In the genomic region with DNA sequence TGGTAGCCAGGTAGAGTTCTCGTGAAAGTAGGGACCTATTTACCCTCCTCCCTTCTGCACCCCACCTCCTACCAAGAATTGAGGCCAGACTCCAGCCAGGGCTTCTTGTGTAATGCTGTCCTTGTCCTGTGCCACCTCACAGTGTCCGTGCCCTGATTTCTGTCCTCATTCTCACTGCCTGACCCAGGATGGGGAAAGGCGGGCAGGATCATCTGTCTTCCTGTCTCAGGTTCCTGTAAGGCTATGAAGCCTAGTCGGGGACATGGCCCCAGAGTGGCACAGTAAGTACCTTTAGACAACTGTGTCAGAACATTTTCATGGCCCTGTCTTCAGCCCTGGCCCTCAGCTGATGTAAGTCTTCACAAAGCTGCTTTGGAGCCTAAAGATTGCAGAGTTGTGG, we compare ENCODE assay signal across 26 mouse cellular contexts. TPM values are rescaled to one million over a fixed set of nuclear protein-coding genes. Genes with fewer than 3 reads are reported as not detected.
DNase-seq lines count a peak whose midpoint lies in the region; ATAC-seq and TF ChIP-seq lines count a peak whose summit lies in the region.
"Had no signal": no experiment of that assay in that cellular context is flagged by ENCODE, and none has a peak within 500 bp of the region (broad histone marks: within the 10 kb centered on the region; RNA-seq: fewer than 3 reads in every experiment).

No protein-coding gene starts in this region.

- peaks cover 18% of the 10 kb centered on the region for H3K4me1 ChIP-seq in heart, postnatal 0 days (ENCODE audit: control insufficient read depth, insufficient read depth)
- H3K4me1 ChIP-seq: forebrain, embryonic 15.5 days; neural tube, embryonic 13.5 days had no signal

- 69% methylated on average over 4 of the region's 4 CpGs for WGBS in heart, postnatal 0 days

- H3K9ac ChIP-seq in heart, postnatal 0 days (replicated peaks; ENCODE audit: low read depth, low read length): no peak overlapping the region
- H3K9ac ChIP-seq: forebrain, embryonic 15.5 days; intestine, embryonic 15.5 days; liver, postnatal 0 days; neural tube, embryonic 13.5 days had no signal

- H3K9me3 ChIP-seq in heart, postnatal 0 days (replicated peaks; ENCODE audit: control insufficient read depth, low read length): no peaks in the 10 kb centered on the region
- H3K9me3 ChIP-seq: embryonic facial prominence, embryonic 10.5 days; forebrain, embryonic 15.5 days; hindbrain, embryonic 10.5 days; intestine, embryonic 15.5 days; limb, embryonic 10.5 days; midbrain, embryonic 10.5 days; neural tube, embryonic 13.5 days had no signal

- H3K4me3 ChIP-seq in heart, postnatal 0 days (ENCODE audit: low read depth, low read length): no peak overlapping the region
- H3K4me3 ChIP-seq: embryonic facial prominence, embryonic 10.5 days; forebrain, embryonic 15.5 days; hindbrain, embryonic 10.5 days; intestine, embryonic 15.5 days; layer of hippocampus, adult 2 months; limb, embryonic 10.5 days; midbrain, embryonic 10.5 days; myocyte; neural tube, embryonic 13.5 days had no signal

- no peaks in the 10 kb centered on the region for H3K27me3 ChIP-seq in heart, postnatal 0 days (ENCODE audit: control insufficient read depth, insufficient read depth, low read length)
- H3K27me3 ChIP-seq: forebrain, embryonic 15.5 days; intestine, embryonic 15.5 days; neural tube, embryonic 13.5 days had no signal

- intact Hi-C loops in gastrocnemius, postnatal 14 days (cut with DNase I; ENCODE audit: low total_unique reads): no loop called here

- H3K4me2 ChIP-seq in heart, postnatal 0 days (ENCODE audit: low read depth, low read length): no peak overlapping the region
- H3K4me2 ChIP-seq: forebrain, embryonic 15.5 days; intestine, embryonic 15.5 days; neural tube, embryonic 13.5 days had no signal

- peak overlapping the region; percentile 60 for H3K27ac ChIP-seq in heart, postnatal 0 days (ENCODE audit: low read depth)
- H3K27ac ChIP-seq: embryonic facial prominence, embryonic 10.5 days; forebrain, embryonic 15.5 days; hindbrain, embryonic 10.5 days; intestine, embryonic 15.5 days; layer of hippocampus, adult 2 months; limb, embryonic 10.5 days; midbrain, embryonic 10.5 days; neural tube, embryonic 13.5 days had no signal

- H3K36me3 ChIP-seq in heart, postnatal 0 days (replicated peaks; ENCODE audit: control insufficient read depth, insufficient read depth, low read length): no peaks in the 10 kb centered on the region
- H3K36me3 ChIP-seq: embryonic facial prominence, embryonic 10.5 days; forebrain, embryonic 15.5 days; hindbrain, embryonic 10.5 days; intestine, embryonic 15.5 days; limb, embryonic 10.5 days; midbrain, embryonic 10.5 days; neural tube, embryonic 13.5 days had no signal

- ATAC-seq in heart, postnatal 0 days (ENCODE audit: insufficient read depth, low read depth): no peak
- ATAC-seq: activated CD4-positive, CD25-positive, alpha-beta regulatory T cell, adult 4 months; forebrain, embryonic 15.5 days; hindbrain, embryonic 16.5 days; intestine, embryonic 15.5 days; liver, postnatal 0 days; lung, postnatal 0 days; midbrain, embryonic 16.5 days had no signal

- no peak for TF ChIP-seq CTCF in heart, postnatal 0 days (IDR thresholded peaks at IDR 0.05; ENCODE audit: low read depth)

- no peak for TF ChIP-seq EP300 in heart, postnatal 0 days (IDR thresholded peaks at IDR 0.05; ENCODE audit: low read depth)

- DNase-seq in adrenal gland, adult (ENCODE audit: inconsistent age in 2 of 2, low spot score in 1 of 2): peak; percentile 73 to 92
- no peak for DNase-seq in adrenal gland, postnatal 4 days (ENCODE audit: low spot score in 2 of 2)
- peak; percentile 40 for DNase-seq in gastrocnemius, postnatal 25 days
- no peak for DNase-seq in gastrocnemius, postnatal 14 days
- DNase-seq in heart, postnatal 0 days (ENCODE audit: low spot score): no peak
- no peak for DNase-seq in heart, adult 8-10 months (ENCODE audit: low spot score)
- no peak for DNase-seq in kidney, adult 18-20 months
- DNase-seq: cerebellum, adult 9-10 months; liver; liver, postnatal 0 days; retina, postnatal 1 day; right cerebral cortex, postnatal 25 days; thymus, postnatal 14 days had no signal

RNA-seq across cellular contexts. Expression of gene Prkcd, which starts 12.7 kb away (rescaled TPM):
- 100 to 1,000 TPM; 197 to 224 TPM for total RNA-seq in adrenal gland, postnatal 4 days (2021)
- 1 to 10 TPM; 5.4 to 5.7 TPM for total RNA-seq in gastrocnemius, postnatal 25 days (2021)
- 1 to 10 TPM; 7.8 to 9.1 TPM for total RNA-seq in gastrocnemius, postnatal 14 days (2021)
- 19.3 and 30.1 TPM in 2 replicates for total RNA-seq in heart, postnatal 0 days (2014; rRNA removed; ENCODE audit: low replicate concordance)
- 14.9 and 15.8 TPM in 2 replicates for polyA plus RNA-seq in heart, postnatal 0 days (2015; fragmentation: Nextera tagmentation; extraction: Ambion mirVana)
- total RNA-seq in heart, adult 8-10 months (2022): 10 to 100 TPM in 3 of 4 experiments, 1 to 10 TPM in 1; 7.1 to 13.4 (median 11.6) TPM

RNA-seq across cellular contexts. Expression of gene Rft1, which starts 15.5 kb away (rescaled TPM):
- total RNA-seq in adrenal gland, postnatal 4 days (2021): 10 to 100 TPM; 32.8 to 36.3 TPM
- total RNA-seq in gastrocnemius, postnatal 25 days (2021): 1 to 10 TPM; 4.4 TPM
- 1 to 10 TPM; 5.5 to 6.7 TPM for total RNA-seq in gastrocnemius, postnatal 14 days (2021)
- total RNA-seq in heart, postnatal 0 days (2014; rRNA removed; ENCODE audit: low replicate concordance): 13.3 and 17.6 TPM in 2 replicates
- polyA plus RNA-seq in heart, postnatal 0 days (2015; fragmentation: Nextera tagmentation; extraction: Ambion mirVana): 10.4 and 11.0 TPM in 2 replicates
- 1 to 10 TPM; 6.6 to 8.0 (median 7.4) TPM for total RNA-seq in heart, adult 8-10 months (2022)

Comparison
In these comparisons a context has a peak if more than half of its experiments do, and no peak if none do; other contexts are left out.
1. DNase-seq: peak in adrenal gland, adult (2 of 2) and gastrocnemius, postnatal 25 days (single experiment); none in adrenal gland, postnatal 4 days (0 of 2), gastrocnemius, postnatal 14 days (single experiment), heart, postnatal 0 days (single experiment), heart, adult 8-10 months (single experiment) and kidney, adult 18-20 months (single experiment).